Mouse (Mus musculus): ENCODE results near the gene Tspan17. TPM values are rescaled to one million over a fixed set of nuclear protein-coding genes. Genes with fewer than 3 reads are reported as not detected.
"Not testable (repeated sequence)": the region's sequence is repeated elsewhere in the genome, so short reads cannot be mapped to it uniquely, and the experiment has no call there.

Gene Tspan17
- total RNA-seq, 1 experiment from 2014 or later: 39.5 TPM

DNA sequence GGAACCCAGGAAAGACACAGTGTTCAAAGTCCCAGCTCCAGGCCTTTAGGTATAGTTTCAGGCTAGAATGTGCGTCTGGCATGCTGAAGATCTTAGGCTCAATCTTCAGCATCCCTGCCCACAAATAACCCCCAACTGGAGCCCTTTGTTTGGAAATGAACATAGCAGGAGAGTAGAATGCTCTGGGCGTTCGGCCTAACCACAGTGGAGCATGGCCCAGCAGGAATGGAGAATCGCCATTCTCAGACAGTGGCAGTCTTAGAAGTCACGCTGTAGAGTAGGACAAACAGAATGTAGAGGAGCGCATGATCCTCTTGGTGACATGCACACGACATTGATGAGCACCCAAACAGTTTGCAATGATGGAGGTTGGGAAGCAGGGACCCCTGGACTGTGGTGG, 28.3 kb upstream of the Tspan17 start:
- DNase-seq: no peak

DNA sequence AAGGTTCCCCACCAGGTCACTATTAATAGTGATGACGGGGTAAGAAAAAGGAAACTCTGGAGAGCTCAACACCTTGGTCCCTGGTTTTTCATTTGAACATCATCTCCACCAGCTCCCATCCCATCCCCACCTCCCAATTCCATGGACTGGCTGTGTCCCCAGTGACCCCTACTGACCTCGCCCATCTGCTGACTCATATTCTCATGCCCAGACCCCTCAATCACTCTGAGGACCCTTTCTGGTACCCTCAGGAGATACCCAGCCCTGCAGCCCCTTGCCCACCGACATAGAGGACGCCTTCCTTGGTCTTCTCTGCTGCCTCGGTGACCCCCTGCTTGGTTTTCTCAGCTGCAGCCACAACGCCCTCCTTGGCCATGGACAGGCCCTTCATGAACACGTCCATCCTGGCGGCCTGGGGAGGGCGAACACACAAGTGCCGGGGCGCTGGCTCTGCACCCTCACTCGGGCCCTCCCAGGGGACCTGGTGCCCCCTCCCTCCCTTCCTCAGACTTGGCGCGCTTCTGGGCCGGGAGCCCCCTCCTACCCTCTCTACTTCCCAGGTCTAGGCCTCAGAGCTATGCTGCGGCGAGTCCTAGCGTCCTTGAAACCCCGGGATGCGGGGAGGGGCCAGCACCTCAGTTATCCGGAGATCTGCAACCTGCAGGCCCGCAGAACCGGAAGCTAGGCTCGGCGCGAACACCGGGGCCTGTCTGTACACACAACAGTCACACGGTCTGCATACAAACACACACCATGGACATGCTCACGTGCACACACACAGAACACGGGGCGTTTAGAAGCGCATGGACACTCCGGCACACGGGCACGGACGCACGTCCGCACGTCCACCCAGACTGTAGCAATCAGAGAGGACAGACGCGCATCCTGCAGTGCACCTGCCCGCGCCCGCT, 23.6 kb upstream of the Tspan17 start:
- DNase-seq: no peak

DNA sequence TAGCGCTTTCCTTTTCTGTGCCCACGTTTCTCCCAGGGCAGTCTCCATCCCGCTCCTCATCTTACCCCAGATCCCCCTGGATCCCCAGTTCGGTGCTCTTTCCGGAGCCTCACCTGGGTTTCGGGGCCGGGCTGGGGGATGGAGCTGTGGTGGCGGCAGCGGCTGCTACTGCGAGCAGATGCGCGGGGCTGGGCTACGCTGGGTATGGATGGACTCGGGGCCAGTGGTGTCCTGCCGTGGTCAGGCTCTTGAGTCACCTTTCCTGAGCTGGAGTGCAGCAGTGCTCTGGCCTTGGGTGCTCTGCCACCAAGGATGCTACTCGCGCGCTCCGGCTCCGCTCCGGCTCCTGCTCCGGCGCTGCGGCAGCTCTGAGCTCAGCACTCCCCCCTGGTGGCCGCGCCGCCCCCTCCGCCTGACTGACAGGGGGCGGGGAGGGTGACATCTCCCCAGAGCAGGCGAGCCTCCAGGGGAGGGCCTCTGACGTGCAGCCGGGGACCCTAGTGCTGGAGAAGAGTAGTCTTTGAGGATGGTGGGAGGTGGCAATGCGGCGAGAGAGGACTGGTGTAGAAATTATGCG, 22.9 kb upstream of the Tspan17 start, which contains the start of gene Sncb:
TSS of gene Sncb (minus strand) at position 404 of the 577 bp plus-strand sequence.
- DNase-seq: peak; percentile 71

DNA sequence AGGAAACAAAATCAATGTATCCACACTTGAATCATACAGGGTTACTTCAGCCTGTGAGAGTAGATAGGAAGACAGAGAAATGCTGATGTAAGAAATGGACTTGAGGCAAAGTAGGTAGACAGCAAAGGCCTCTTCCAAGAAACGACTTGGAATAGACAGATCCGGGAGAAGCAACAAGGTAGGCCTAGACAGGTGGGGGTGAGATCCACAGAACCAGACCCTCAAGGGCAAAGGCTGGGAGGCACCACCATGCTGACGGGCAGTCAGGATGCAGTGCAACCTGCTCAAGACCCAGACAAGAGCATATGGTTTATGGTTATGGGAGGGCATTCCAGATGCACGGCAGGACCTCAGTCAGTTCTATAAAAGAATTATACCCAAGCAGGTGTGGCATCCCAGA, 22.2 kb upstream of the Tspan17 start:
- DNase-seq: no peak

DNA sequence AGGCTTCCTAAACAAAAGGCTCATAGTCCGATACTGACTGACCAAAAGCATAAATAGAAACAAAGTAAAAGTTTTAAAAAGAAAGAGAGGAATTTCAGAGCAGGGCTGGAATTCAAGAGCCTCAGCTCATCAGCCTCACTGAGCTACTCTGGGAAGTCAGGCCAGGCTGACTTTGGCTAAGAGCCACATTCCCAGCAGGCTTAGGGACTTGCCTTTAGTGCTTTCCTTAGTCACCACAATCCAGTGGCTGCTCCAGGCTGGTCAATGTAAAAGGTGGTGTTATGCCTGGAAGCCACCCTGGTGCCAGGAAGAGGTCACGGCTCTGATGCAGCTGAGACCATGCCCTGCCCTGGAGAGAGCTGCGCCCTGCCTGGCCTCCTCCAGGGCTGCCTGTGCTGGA, 8.6 kb upstream of the Tspan17 start:
- DNase-seq: peak; percentile 46

DNA sequence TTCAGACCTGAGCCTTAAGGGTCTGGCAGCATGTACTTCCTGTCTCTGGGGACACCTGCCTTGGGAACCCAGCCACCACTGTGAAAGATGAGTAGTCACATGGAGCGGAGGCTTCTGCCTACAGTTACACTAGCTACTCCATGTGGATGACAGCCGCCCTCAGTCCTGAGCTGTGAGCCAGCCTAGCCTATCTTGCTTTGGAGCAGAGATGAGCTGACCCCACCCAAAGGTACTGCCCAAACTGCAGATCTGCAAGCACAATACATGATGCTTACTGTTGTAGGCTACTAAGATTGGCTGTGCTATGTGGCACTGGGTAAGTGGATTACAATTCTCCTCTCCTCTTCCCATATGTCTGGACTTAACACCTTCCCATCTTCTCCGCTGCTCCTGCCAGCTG, 8.1 kb upstream of the Tspan17 start:
- DNase-seq: no peak

DNA sequence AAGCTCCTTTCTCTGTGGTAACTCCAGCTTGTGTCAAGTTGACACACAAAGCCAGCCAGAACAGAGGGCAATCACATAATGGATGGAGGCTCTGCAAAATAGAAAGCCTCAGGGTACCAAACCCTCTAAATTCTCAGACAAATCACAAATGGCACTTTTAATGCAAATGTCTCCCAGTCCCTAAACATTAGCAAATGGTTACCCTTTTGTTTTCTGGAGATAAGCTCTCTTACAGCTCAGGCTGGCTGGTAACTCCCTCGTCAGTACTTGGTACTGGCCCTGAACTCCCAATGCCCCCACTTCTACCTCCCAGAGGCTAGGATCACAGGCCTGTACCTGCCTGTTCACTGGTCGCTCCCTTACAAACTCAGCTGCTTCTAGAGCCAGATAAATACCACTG, 5.9 kb upstream of the Tspan17 start:
- no peak for DNase-seq

DNA sequence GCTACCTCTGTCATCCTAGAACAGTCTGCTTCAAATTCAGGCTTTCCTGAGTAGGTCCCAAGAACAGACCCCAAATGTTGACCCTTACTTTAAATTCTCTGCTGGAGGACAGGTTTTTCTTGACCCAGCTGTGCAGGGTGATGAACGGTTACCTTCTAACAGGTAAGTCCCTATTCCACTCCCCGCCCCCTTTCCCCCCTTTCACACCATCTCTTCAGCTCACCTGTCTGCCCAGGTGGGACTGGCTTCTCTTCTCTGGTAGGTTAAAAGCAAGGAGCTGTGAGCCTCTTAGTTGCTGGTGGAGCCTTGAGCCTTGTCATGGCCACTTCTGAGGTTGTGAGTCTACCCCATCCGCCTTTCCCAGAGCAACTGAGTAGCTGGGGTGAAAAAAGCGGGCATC, 5.5 kb upstream of the Tspan17 start, which contains the start of gene Eif4e1b:
TSS of gene Eif4e1b (plus strand) at position 301 of the 400 bp plus-strand sequence.
- DNase-seq: no peak

DNA sequence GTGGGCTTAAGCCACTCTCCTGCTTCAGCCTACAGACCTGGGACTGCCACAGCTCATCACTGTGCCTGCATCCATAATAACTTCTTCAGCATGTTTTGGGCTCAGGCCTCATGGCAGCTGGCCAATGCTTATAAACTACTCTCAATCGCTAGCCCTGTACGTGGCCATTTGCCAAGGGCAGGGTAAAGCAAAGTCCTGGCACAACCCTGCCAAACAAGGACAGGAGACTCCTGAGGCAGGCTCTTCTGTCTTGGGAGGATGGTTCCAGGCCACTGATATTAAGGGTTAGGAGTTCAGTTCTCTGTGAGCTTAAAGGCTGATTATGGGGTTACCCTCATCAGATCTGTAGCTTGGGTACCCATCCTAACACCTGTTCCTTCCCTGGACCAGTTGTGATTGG, 1.6 kb upstream of the Tspan17 start:
- not testable (repeated sequence) for DNase-seq

DNA sequence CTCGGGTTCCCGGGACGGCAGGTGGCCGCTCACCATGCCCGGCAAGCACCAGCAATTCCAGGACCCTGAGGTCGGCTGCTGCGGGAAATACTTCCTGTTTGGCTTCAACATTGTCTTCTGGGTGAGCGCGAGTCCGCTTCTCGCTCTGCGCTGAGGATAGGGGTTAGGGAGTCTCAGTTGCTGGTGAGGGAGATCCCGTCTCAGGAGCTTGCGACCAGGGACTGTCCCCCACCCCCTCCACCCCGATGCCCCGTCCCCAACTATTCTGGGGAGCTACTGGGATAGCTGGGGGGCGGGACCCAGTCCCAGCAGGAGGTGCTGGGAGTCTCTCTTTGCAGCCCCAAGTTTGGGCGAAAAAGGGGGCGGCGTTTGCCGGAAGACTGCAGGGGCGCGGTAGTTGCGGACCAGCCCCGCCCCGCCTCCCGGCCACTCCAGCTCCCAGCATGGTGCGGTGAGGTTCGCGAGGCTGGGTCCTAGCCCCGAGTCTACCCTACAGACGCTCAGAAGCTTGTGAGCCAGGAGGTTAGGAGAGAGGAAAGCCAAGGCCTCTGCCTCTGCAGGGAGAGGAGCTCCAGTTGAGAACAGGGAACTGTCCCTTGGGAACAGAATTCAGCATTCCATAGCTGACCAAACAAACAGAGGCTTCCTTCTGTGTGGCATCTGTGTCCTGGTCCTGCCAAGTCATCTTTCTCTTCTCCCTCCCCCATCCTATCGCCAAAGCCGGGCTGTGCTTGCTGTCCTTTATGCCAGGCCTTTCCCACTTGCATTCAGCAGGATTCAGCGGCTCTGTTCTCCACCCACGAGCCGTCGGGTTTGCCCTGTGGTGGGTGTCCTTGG, 602 bp downstream of the Tspan17 start:
- DNase-seq: peak; percentile 64

DNA sequence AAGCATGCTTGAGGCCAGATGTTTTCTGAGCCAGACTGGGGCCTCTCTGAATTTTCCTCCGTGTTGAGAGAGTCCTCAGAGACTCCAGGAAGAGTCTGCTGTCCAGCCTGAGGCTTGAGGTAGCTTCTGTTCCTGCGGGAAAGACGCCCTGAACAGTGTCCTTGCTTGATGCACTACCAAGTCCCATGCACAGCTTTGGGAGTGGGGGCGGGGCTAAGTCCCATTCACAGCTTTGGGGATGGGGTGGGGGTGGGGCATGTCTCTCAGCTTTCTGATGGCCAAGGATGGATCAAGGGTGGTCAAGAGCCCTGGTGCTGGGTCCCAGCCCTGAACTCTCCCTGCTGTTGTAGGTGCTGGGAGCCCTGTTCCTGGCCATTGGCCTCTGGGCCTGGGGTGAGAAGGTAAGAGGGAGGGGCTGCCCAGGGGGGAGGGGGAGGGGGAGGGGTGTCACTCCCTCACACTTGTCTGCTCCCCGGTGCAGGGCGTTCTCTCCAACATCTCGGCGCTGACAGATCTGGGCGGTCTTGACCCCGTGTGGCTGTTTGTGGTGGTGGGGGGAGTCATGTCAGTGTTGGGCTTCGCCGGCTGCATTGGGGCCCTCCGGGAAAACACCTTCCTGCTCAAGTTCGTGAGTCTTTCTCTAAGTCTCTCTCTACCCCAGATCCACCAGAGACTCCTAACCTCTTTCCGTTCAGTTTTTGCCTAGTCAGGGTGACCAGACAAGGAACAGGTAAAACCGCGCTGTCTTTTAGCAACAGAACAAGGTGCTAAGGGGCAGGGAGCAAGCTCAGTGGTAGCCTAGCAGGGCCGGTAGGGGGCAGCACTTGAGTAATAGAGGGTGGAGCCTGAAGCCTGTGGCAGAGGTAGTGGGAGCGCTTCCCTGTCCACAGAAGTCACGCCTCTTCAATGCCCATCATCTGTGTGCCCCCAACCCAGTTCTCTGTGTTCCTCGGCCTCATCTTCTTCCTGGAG, 3.4 kb downstream of the Tspan17 start:
- DNase-seq: peak; percentile 35

DNA sequence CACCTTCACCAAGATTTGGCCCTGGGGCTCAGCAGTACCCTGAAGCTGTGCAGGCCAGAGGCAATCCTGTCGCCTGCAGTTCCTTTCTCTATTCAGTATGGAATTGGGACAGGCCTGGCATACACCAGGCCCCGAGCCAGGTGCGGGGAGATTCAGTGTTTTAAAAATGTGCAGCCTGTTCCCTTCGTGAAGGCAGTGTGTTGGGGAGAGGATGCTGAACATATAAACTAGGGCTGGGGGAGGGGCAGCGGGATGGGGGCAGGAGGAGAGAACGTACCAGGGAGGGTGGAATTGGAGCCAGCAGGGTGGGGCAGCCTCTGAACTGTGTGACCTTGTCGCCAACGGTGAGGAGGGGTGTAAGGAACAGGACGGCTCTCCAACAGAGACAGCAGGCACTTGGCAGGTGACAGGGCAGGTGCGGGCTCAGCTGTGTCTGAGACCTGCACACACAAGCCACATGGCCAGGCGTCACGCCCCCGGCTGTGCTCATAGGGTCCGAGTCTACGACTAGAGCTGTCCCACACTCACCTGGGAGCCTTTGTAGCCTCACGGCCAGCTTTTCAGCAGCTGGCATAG, 4.9 kb downstream of the Tspan17 start:
- DNase-seq: no peak

DNA sequence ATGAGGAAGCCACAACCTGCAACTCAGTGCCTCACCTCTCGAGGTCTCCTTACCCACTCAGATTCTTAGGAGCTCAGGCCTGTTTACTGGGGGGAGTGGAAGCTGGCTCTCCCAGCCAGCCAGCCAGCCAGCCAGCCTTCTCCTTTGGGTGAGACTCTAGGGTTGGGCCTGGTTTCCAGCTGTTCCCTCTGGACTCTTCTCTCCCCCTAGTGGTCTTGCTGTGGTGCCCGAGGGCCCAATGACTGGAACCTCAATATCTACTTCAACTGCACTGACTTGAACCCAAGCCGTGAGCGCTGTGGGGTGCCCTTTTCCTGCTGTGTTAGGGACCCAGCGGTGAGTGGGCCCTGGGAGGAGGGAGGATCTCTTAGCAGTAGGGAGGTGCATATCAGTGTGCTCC, 5.7 kb downstream of the Tspan17 start:
- DNase-seq: no peak

DNA sequence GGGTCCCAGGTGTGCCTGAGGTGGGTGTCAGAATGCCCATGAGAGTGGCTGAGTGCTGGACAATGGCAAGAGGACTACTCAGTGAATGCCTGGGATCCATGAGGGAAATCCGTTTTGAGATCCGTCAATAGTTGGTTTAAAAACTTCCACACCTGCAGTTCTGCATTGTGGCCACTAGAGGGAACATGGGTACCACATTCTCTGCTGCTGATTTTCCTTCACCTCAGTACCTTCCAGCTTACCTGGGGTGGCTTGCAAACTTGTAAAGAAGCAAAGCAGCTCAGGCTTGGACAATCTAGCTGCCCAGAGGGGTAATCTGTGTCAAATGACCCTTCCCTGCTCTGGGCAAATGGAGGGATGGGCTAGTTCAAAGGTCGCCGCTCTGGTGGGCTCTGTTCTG, 8.2 kb downstream of the Tspan17 start:
- no peak for DNase-seq

DNA sequence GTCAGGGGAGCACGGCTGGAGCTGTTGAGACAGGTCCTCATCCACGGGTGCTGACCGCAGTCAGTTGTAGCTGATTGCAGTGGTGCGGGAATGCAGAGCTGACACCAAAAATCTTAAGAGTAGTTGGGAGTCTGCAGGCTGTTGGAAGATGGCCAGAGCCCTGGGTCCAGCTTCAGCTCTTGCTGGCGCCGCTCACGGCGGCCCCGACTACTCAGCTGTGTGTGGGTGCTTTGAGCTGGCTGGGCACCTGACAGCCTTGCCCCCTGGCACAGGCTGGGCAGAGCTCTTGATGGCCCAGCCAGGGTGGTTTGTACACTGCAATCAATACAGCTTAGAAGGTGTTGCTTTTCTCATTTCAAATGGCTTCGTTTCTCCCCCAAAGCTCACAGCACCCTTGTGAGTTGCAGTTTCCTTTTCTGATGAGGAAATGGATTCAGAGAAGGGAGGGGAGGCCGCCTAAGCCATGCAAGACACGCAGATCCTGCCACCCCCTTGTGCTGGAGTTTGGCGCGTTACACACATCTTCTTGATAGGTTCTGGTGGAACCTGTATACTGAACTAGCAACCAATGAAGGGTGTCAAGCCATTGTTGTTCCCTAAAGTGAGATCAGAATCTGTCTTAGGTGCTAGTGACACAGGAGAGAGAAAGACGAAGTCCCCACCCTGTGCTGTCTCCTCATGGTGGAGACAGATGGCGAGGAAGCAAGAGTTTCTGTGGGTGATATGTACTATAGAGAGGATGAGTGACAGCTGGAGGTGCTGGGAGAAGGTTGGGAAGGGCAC, 8.9 kb downstream of the Tspan17 start:
- no peak for DNase-seq

DNA sequence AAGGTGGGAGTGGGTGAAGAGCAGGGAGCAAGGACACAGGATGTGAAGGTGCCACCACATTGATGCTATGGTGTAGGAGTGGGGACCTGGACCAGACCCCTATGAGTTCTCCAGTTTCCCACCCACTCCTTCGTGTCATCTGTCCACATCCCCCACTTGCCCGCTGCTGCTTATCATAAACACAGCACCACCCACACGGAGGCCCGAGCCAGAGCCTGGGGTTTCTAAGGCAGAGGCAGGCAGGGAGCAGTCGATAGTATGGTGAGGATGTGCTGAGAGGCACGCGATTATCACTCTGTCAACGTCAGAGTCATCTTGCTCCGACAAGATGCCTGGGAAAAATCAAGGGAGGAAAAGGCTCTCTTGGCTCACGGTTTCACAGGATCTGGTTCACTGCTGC, 9.6 kb downstream of the Tspan17 start:
- DNase-seq: no peak

DNA sequence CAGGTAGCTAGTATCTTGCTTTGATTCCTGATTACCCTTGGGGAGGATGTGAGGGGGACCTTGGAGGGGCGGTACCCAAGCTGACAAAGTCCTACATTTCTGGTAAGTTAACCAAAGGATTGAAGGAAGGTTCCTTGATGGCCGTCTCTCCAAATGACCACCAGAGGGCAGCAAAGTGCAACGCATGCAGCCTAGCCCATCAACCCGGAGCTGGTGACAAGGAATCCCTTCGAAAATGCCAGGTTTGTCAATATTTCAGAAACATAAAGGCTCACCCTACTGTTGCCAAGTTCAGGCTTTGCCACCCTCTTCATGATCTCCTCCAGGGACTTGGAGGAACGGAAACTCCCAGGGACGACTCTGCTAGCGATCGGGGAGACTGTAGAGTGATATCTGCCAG, 10.5 kb downstream of the Tspan17 start:
- peak; percentile 72 for DNase-seq

DNA sequence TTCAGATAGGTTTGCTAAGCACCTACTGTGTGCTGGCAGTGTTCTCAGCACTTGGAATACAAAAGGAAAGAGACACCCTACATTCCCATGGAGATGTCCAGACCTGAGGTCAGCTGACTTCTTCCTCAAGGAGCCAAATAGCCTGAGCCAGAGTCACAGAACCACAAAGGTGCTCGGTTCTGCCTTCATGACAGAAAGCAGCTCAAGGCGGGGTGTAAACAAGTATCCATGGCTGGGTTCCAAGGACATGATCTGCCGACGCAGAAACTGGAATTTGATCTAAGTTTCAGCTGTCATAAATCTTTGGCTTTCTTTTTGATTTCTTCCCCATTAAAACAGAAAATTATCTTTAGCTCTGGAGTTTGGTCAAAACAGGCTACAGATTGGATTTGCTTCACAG, 11.0 kb downstream of the Tspan17 start:
- no peak for DNase-seq

DNA sequence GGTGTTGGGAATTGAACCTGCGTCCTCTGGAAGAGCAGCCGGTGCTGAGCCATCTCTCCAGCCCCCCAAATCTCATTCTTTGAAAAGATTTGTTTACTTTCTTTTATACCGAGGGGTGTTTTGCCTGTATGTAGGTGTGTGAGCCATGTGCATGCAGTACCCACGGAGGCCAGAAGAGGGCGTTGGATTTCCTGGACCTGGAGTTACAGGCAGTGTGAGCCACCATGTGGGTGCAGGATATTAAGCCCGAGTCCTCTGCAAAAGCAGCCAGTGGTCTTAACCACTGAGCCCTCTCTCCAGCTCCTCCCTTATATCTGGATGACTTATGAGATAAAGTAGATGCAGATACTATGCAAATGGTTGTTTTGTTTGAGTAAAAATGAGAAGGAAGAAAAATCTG, 13.8 kb downstream of the Tspan17 start:
- DNase-seq: no peak

DNA sequence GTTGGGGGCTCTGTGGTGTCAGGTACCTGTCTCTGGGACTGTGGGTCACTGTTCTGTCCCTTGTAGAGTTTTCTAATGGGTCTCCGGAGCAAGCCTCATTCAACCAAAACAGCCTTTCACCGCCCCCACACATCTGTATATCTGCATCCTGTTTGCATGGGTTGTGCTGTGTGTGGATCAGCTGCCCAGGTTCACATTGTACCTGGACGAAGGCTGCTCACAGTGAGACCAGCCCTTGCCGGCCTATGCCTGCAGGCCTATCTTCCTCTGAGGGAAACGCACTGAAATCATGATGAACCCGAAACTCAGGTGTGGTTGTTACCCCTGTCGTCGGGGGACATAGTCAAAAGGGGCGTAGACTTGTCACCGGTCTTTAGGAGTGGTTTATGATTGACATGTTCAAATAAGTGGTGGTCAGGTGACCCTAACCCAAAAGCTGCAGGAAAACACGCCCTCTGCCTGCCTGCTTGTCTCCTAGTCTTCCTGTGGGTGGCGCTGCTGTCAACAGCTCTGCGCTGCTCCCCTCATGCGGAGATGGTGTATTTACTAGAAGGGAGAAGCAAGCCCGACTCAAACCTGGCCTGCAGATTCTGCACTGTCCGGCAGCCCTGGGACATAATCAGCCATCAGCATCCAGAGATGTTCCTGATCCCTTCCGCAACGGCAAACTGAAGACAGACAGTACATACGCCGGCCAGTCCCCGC, 16.1 kb downstream of the Tspan17 start:
- no peak for DNase-seq

Measured in adrenal gland, postnatal 25 days (tissue).